Mouse (Mus musculus): Measurements from ENCODE around the gene Borcs6.
"Not testable (repeated sequence)": the region's sequence is repeated elsewhere in the genome, so short reads cannot be mapped to it uniquely, and the experiment has no call there.

Gene Borcs6

GRCm38 (mm10) chr11:69059357-69059974, at the start of gene Borcs6:
TSS of gene Borcs6 (plus strand) at chr11:69059717.
- peak; percentile 95 to 97 for DNase-seq (ENCODE audit: low spot score in 2 of 2)

- DNase-seq (ENCODE audit: low spot score in 2 of 2), result no peak
These were observed 48.9 kb upstream of the Borcs6 start for GRCm38 (mm10) chr11:69010400-69011323.

- not testable (repeated sequence) for DNase-seq (ENCODE audit: low spot score in 2 of 2)
These were observed 48.1 kb upstream of the Borcs6 start for GRCm38 (mm10) chr11:69011445-69011844.

GRCm38 (mm10) chr11:69012071-69012601, 47.4 kb upstream of the Borcs6 start:
- DNase-seq (ENCODE audit: low spot score in 2 of 2), result peak; percentile 87 to 90

GRCm38 (mm10) chr11:69015644-69016441, 43.7 kb upstream of the Borcs6 start, which contains the start of gene Ctc1:
TSS of gene Ctc1 (plus strand) at chr11:69015911.
- peak; percentile 92 to 93 for DNase-seq (ENCODE audit: low spot score in 2 of 2)

GRCm38 (mm10) chr11:69016755-69017154, 42.8 kb upstream of the Borcs6 start:
- DNase-seq (ENCODE audit: low spot score in 2 of 2), result no peak

- DNase-seq (ENCODE audit: low spot score in 2 of 2), result no peak
These were observed 38.8 kb upstream of the Borcs6 start for GRCm38 (mm10) chr11:69020691-69021090.

- DNase-seq (ENCODE audit: low spot score in 2 of 2), result no peak
These were observed 33.0 kb upstream of the Borcs6 start for GRCm38 (mm10) chr11:69026562-69026961.

- no peak for DNase-seq (ENCODE audit: low spot score in 2 of 2)
These were observed 30.7 kb upstream of the Borcs6 start for GRCm38 (mm10) chr11:69028805-69029204.

GRCm38 (mm10) chr11:69033552-69033951, 26.0 kb upstream of the Borcs6 start:
- DNase-seq (ENCODE audit: low spot score in 2 of 2), result no peak

- DNase-seq (ENCODE audit: low spot score in 2 of 2), result no peak
These were observed 24.9 kb upstream of the Borcs6 start for GRCm38 (mm10) chr11:69034585-69034984.

GRCm38 (mm10) chr11:69035411-69035810, 24.1 kb upstream of the Borcs6 start:
- DNase-seq (ENCODE audit: low spot score in 2 of 2), result no peak

GRCm38 (mm10) chr11:69035849-69036248, 23.7 kb upstream of the Borcs6 start:
- DNase-seq (ENCODE audit: low spot score in 2 of 2), result peak; percentile 85 to 93

GRCm38 (mm10) chr11:69036486-69037230, 22.9 kb upstream of the Borcs6 start:
- DNase-seq (ENCODE audit: low spot score in 2 of 2), result peak; percentile 95 to 96

- peak; percentile 90 to 92 for DNase-seq (ENCODE audit: low spot score in 2 of 2)
These were observed 22.1 kb upstream of the Borcs6 start for GRCm38 (mm10) chr11:69037231-69038061.

GRCm38 (mm10) chr11:69038173-69038572, 21.3 kb upstream of the Borcs6 start:
- DNase-seq (ENCODE audit: low spot score in 2 of 2), result no peak

- peak; percentile 61 to 72 for DNase-seq (ENCODE audit: low spot score in 2 of 2)
These were observed 13.8 kb upstream of the Borcs6 start, which contains the start of gene Aurkb for GRCm38 (mm10) chr11:69045531-69046394. TSS of gene Aurkb (plus strand) at chr11:69045647.

- DNase-seq (ENCODE audit: low spot score in 2 of 2), result no peak
These were observed 13.1 kb upstream of the Borcs6 start for GRCm38 (mm10) chr11:69046395-69046774.

- no peak for DNase-seq (ENCODE audit: low spot score in 2 of 2)
These were observed 11.9 kb upstream of the Borcs6 start for GRCm38 (mm10) chr11:69047592-69047991.

Data from frontal cortex, postnatal 36 days (tissue).